Mouse (Mus musculus) kidney, postnatal 14 days (tissue): ENCODE data around the gene Prss56.

Experiments
- DNase-seq: peaks from one replicate; pipeline ENCODE4 v3.0.0; 2022; ENCODE audit warnings: mixed read lengths

Prss56 gene

GRCm38 (mm10) chr1:87183013-87183412 lies at the start of gene Prss56:
TSS of gene Prss56 (plus strand) at chr1:87183313.
- DNase-seq: no peak

- DNase-seq: no peak
These were observed 41.6 kb upstream of the Prss56 start for GRCm38 (mm10) chr1:87141550-87141949.

DNA sequence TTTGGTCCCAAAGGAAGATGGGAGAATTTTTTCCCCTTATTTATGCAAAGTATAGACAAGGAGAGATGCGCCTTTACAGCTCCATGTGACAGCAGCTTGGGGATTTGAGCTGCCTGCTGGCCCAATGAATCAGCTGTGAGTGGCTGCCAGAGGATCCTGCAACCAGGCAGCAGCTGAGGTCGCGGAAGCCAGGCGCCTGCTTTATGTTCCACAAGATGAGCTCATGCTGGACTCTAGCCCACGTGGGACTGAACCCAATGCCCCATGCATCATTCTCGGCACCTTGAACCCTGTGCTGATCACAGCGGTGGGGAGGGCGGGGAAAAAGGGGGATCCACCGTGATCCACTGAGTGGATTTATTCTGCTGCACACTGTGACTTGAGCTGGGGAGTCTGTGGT lies 40.7 kb upstream of the Prss56 start:
- DNase-seq: no peak

GRCm38 (mm10) chr1:87143141-87143540 lies 40.0 kb upstream of the Prss56 start:
- no peak for DNase-seq

DNA sequence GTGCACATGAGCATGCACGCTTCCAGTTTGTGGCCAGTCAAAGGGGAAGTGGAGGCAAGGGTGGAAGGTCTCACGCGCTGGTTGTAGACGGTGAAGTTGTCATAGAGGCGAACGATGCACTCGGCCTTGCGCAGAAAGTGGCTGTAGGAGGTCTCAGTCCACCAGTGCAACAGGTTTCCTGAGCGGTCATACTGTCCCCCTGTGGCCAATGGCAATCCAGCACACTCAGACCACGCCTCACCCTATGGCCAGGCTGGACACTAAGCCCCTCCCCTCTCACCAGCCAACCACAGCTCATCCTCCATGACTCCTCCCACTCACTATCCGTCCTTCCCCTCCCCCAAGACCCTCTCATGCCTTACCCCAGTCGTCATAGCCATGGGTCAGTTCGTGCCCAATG lies 33.7 kb upstream of the Prss56 start:
- no peak for DNase-seq

GRCm38 (mm10) chr1:87151286-87151685 lies 31.8 kb upstream of the Prss56 start:
- no peak for DNase-seq

DNA sequence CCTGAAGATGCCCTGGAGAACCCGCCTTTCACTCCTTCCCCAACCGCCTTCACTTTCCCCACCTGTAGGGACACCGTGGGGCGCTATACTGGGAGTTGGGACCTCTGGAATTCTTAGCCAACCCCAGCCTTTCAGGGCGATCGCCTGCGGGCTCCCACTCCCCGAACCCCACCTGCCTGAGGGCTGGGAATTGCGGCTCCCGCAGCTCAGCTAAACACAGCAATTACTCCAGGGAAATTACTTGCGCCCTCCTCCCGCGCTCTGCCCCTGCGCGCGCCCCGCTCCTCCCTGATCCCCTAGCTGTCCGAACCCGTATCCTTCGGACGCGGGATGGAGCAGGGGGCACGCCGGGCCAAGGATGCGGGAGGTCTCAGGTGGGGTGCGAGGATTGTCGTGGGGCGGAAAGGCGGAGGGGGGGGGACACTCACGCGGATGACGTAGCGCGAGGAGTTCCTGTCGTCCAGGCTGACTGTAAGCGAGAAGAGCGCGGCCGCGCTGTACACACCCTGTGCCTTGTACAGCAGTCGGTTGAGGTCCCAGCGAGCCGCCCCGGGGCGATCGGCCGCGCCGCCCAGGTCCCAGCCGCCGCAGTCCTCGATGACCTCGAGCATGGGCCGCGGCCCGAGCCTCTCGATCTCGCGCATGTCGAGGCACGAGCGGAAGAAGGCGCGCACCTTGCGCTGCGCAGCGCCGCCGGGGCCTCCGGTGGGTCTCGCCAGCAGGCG lies 29.2 kb upstream of the Prss56 start:
- DNase-seq: no peak

GRCm38 (mm10) chr1:87154501-87155120 lies 28.5 kb upstream of the Prss56 start:
- DNase-seq: no peak

DNA sequence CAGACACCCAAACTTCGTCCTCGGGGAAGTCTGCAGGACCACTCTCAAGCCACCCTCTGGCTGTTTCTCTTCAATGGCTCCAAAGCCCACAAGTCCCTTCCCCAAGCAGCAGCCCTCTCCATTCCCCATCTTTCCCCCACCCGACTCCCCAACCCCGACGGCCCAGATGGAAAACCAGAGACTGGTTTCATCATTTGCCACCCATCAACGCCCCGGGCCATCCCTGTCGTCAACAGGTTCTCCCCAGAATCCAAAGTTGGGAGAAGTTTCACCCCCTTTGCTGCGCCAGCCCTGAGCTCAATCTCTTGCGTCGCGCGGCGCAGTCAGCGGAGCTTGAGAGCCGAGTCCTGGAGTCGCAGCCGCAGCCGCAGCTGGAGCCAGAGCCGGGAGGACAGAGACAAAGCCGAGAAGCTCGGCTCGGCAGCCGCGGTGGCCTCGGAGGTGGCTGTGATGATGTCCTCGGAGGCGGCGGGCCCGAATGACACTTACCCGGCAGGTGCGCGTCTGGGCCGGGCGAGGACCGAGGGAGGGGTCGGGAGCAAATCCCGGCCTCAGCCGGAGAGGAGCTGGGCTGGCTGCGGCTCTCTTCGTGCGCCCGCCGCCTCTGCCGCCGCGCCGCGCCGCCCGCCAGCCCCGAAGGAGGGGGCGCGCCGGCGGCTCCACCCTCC lies 27.4 kb upstream of the Prss56 start:
- DNase-seq: no peak

DNA sequence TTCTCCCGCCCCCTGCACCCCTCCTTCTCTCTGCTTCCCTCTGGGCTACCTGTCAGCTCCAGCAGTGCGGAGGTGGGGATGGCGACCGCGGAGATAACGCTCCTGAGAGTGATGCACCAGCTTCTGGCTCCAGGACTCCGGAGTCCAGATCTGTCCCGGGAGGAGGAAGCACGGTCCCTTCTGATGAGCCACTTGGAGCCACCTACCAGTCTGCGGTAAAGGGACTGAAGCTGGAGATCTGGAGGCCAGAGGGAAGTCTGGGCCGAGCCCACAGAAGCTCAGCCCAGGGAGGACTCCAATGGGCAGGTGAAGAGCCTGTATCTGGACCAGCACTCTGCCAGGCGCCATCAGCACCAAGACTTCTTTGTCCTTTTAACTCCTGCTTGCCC lies 26.9 kb upstream of the Prss56 start, which contains the start of gene Ecel1:
TSS of gene Ecel1 (minus strand) at position 323 of the 389 bp plus-strand sequence.
- DNase-seq: no peak

- DNase-seq: no peak
These were observed 23.7 kb upstream of the Prss56 start for GRCm38 (mm10) chr1:87159396-87159795.

GRCm38 (mm10) chr1:87164164-87164795 lies 18.8 kb upstream of the Prss56 start:
- no peak for DNase-seq

DNA sequence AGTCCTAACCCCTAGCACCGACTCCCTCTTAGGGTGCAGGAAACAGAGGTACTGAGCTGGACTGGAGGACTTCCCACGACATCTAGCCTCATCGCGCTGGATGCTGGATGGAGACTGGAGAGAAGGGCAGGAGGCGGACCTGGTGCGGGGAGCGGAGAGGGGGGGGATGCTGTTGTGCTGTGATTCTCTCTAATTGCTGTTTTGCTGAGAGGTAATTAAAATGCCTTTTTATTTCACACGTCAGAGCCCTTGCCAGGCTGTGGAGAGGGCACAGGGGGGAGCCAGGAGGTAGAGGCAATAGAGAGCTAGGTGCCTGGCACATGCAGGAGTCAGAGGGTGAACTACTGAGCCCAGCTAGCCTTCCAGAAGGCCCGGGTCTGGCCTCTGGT lies 18.3 kb upstream of the Prss56 start:
- no peak for DNase-seq

DNA sequence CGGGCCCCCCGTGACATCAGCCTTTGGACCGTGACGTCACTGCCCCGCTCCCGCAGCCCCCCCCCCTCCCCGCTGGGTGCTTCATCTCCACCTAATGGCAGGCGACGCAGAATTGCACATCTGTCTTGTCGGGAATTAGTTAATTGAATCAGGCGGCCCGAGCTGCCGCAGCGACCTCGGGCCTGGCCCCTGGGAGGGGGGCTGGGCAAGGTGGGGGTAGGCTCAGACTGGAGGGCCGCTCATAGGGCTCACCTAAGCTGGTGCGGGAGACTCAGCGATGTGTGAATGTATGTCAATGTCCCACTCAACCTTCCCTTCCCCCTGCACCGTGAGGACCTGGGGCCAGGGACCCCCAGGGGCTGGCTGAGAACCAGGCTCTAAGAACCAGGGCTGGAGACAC lies 12.7 kb upstream of the Prss56 start:
- no peak for DNase-seq

DNA sequence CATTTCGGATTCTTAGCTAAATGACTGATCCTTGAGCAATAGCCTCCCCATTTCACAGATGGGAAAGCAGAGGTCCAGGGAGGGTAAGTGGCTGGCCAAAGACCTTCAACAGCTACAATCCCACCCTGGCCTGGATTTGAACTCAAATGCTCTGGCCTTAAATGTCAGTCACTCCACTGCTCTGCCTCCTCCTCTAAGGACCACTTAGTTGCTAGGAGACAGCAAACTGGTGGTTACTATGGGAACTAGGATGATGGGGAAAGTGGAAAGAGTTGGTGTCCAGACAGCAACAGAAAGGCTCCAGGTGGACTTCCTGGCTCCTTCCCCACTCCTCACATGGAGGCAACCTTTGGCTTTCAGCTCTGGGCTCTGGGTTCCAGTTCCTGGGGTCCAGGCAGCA lies 11.8 kb upstream of the Prss56 start:
- DNase-seq: no peak

- no peak for DNase-seq
These were observed 10.8 kb upstream of the Prss56 start for GRCm38 (mm10) chr1:87172316-87172715.

DNA sequence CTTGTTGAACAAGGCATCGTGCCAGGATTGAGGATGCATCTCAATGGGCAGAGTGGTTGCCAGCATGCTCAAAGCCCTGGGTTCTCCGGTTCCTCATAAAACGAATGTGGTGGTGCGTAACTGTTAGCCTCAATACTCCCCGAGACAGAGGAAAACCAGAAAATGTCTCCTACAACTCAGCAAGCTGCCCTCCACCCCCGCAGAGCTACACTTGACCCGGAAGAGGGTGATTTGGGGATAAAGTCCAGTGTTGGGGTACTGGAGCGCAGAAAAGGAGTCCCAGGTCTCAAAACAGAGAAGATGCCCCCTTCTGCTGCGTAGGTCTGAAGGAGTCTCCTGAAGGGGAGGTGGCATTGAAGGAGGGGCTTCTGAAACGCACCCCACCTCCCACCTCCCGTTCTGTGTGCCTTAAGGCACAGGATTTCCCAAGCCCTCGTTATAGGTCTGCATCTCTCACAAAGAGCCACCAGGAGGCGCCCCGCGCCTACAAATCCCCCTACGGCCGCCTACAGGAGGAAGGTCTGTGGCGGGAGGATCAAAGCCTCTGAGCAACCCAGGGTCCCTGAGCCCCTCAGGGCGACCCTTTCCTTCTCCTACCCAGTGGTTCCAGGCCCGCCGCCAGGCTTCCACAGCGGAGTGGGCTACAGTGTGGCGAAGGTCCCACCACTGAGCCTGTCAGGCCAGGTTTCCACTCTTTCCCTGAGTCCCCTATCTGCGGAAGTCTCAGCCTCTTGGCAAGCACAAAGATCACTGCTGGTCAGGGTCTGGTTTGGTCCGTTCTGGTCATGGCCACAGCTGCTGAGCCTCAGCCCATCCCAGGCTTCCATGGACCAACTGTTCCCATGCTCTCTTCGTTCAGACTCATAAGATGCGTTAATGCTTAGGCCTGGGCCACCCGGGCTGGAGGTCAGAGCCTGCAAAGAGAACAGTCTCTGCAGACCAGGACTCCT lies 8.8 kb upstream of the Prss56 start:
- DNase-seq: peak; percentile 79

GRCm38 (mm10) chr1:87175852-87176292 lies 7.2 kb upstream of the Prss56 start:
- DNase-seq: peak; percentile 66

DNA sequence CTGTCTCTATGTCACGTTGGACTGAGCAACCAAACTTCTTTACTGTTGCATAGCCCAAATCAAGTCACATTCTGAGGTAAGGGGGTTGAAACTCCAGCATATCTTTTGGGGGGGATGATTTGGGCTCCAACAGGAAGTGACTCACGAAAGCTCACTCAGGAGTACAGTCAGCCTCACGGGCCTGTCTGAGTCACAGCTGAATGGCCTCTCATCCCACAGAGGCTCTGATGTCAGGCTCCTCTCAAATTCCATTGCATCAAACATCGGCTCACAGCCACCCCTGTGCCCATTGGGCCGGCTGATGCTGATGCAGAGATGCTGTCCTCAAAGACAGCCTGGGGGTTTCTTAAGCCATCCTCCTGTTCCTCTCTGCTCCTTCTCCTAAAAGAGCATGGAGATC lies 2.2 kb upstream of the Prss56 start:
- no peak for DNase-seq

DNA sequence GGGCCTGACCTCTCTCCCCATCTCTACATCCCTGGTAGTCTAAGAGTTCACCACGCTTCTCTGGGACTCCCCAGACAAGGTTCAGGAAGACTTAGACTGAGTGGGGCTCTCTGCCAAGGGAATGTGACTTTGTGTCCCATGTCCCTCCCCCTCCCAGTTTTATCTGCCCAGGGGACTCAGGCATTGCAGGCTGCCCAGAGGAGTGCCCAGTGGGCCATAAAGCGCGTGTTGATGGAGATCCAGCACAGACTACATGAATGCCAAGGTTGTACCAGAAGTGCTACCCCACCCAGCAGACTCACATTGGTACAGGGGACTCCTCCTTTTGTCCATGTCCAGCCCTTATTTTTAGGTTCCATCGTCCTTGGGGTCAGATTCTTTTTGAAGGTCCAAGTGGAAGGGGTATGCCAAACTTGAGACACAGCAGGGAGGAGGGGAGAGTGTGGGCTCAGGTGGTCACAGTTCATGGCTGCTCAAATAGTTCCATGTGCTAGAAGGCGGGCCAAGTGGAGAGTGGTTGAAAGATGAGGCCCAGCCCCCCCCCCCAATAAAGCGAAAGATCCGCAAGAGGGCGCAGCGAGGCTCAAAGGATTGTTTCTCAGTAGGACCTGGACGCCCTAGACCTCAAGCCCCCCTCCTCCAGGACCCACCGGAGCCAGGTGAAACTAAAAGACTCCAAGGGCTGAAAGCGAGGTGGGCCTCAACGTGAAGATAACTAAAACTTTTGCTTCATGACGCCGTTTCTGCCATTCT lies 1.1 kb downstream of the Prss56 start:
- no peak for DNase-seq

- DNase-seq: peak; percentile 78
These were observed 1.6 kb downstream of the Prss56 start for GRCm38 (mm10) chr1:87184751-87185139.

DNA sequence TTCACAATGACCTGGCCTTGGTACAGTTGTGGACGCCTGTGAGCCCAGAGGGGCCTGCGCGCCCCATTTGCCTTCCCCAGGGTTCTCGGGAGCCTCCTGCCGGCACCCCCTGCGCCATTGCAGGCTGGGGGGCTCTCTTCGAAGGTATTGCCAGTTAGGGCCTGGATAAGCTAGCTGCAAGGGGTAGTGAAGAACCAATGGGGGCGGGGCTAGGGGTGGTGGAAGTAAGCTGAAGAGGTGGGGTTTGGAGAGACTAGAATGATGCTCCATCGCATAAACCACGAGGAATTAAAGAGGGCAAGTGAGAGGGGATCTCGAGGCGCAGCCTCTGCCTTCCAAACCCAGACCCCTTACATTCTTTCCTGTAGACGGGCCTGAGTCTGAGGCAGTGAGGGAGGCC lies 2.4 kb downstream of the Prss56 start:
- DNase-seq: no peak
